Mouse (Mus musculus) lung, embryonic 14.5 days (tissue): ENCODE data around the gene Mpl. TPM values are rescaled to one million over a fixed set of nuclear protein-coding genes. Genes with fewer than 3 reads are reported as not detected.

Source experiments
- ATAC-seq: fragments of 200-750 bp; cut with Nextera tagmentation; 2 replicates; pipeline ENCODE4 v1.8.0; 2017; ENCODE audit warnings: mild to moderate bottlenecking, moderate TSS enrichment, moderate library complexity; ENCODE audit not compliant: insufficient read depth
- DNase-seq: peaks from one replicate; pipeline ENCODE4 v3.0.0-alpha.2; 2015
- H3K27ac ChIP-seq: fragments of 300-500 bp; sonication (generic); 2 replicates; pipeline ENCODE4 v1.5.1; 2014; ENCODE audit warnings: low read depth, mild to moderate bottlenecking, moderate library complexity
- H3K27me3 ChIP-seq: fragments of 300-500 bp; sonication (generic); 2 replicates; pipeline ENCODE4 v1.6.1; 2014; ENCODE audit warnings: low read length, control low read depth; ENCODE audit not compliant: insufficient read depth
- H3K36me3 ChIP-seq: fragments of 300-500 bp; sonication (generic); 2 replicates; pipeline ENCODE4 v1.6.1; 2014; ENCODE audit warnings: control low read depth; ENCODE audit not compliant: insufficient read depth
- H3K4me1 ChIP-seq: fragments of 300-500 bp; sonication (generic); 2 replicates; pipeline ENCODE4 v1.6.1; 2014; ENCODE audit warnings: antibody characterized with exemption, control low read depth; ENCODE audit not compliant: insufficient read depth
- H3K4me2 ChIP-seq: fragments of 300-500 bp; sonication (generic); 2 replicates; pipeline ENCODE4 v1.6.1; 2014; ENCODE audit warnings: mild to moderate bottlenecking
- H3K4me3 ChIP-seq: fragments of 300-500 bp; sonication (generic); 2 replicates; pipeline ENCODE4 v1.5.1; 2014; ENCODE audit warnings: low read depth, low read length
- H3K9ac ChIP-seq: fragments of 300-500 bp; sonication (generic); 2 replicates; pipeline ENCODE4 v1.6.1; 2014
- H3K9me3 ChIP-seq: fragments of 300-500 bp; sonication (generic); 2 replicates; pipeline ENCODE4 v1.6.1; 2016; ENCODE audit warnings: low read depth, low read length, control low read depth
- CTCF ChIP-seq: IDR thresholded peaks from 2 replicates; pipeline ENCODE4 v1.5.1; 2016; ENCODE audit warnings: antibody characterized with exemption, low read depth
- WGBS: fragments of 180-500 bp; shearing (Covaris S2); extraction: QIAGEN DNeasy Blood & Tissue Kit; methylation state at CpG from one replicate; pipeline ENCODE4 v1.1.7; 2014; 5-methylcytosine and 5-hydroxymethylcytosine counted together
- polyA plus RNA-seq: library from polyadenylated mRNA; unstranded; fragments of >200 nt; fragmentation: Nextera tagmentation; extraction: Ambion mirVana; gene quantifications from 2 replicates; pipeline ENCODE4 v1.2.1, GENCODE M21; 2014

The Mpl gene
- 1.3 and 1.8 TPM in 2 replicates for polyA plus RNA-seq

DNA sequence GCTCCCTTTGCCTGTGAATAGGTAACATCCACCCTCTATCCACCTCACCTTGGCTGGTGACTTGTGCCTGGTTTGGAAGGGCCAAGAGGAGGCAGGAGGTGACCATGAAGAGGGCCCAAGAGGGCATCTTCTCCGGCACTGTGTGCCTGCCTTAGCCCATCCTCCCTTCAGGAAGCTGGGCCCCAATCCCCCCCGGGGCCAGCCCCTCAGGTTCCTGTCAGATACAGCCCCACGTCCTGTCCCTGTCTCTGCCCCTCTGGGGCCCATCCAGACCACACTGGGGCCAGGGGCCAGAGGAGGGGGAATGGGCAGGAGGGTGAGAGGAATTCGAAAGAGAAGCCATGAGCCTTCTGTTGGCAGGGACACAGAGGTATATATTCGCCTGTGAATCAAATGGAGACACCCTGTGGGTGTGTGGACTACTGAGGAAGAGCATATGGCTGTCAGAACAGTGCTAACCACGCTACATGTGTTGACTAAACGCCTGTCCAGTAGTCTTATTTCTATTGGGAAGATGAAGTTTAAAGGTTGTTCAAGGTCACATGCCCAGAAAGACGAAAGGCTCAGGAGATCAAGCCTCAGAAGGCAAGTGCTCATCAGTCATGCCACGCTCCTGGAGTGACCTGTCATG lies at the start of gene Mpl:
Gene Mpl (minus strand): TSS at position 169 of the 631 bp plus-strand sequence.
- TF ChIP-seq CTCF: no peak
- H3K27me3 ChIP-seq: no peaks in the 10 kb centered on the region
- H3K9ac ChIP-seq: no peak within 1 kb of the TSS
- H3K9me3 ChIP-seq: no peaks in the 10 kb centered on the region
- ATAC-seq (no peak), DNase-seq (no peak)
- no peak within 1 kb of the TSS for H3K4me2 ChIP-seq
- no peak within 1 kb of the TSS for H3K27ac ChIP-seq
- 48% methylated on average over 9 of the region's 9 CpGs for WGBS
- H3K4me3 ChIP-seq: no peak within 1 kb of the TSS
- H3K4me1 ChIP-seq: no peaks in the 10 kb centered on the region
- H3K36me3 ChIP-seq: no peaks in the 10 kb centered on the region

DNA sequence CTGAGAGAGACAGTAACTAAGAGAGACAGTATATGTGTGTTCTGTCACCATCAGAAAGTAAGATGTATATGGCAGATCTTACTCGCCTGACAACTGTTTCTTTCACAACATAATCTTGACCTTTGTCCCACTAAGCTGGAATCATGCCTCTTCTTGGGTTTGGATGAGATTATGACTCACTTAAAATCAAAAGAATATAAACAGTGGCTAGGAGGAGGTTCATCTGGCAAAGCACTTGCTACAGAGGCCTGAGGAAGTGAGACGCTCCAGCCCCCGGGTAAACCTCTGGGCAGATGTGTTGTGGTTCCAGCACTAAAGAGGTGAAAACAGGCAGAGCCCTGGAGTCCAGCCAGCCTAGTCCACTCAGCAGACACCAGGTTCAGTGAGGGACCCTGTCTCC lies 48.2 kb upstream of the Mpl start:
- Histone ChIP-seq H3K4me2 (no peak overlapping the region), H3K4me1 (no peaks in the 10 kb centered on the region), H3K9ac (no peak overlapping the region), H3K4me3 (no peak overlapping the region), H3K9me3 (no peaks in the 10 kb centered on the region), H3K27ac (no peak overlapping the region), H3K36me3 (no peaks in the 10 kb centered on the region), H3K27me3 (no peaks in the 10 kb centered on the region)
- 22% methylated on average over 3 of the region's 3 CpGs for WGBS
- no peak for TF ChIP-seq CTCF
- DNase-seq (no peak), ATAC-seq (no peak)

DNA sequence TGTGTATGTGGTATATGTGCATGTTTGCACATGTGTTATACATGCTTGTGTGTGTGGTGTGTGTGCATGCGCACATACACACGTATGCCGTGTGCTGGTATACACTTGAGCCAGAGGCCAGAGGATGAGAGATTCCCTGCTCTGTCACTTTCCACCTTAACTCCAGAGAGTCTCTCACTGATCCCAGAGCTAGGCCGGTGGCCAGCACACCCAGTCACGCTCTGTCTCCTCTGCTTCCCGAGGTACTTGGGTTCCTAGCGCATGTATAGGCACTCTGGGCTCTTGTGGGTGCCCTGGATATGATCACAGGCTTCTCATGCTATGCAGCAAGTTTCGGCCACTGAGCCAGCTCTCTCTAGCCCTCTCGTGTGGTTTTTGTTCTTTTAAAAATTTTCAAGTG lies 43.5 kb upstream of the Mpl start:
- Histone ChIP-seq H3K4me3 (no peak overlapping the region), H3K9ac (no peak overlapping the region), H3K36me3 (no peaks in the 10 kb centered on the region), H3K27ac (no peak overlapping the region), H3K4me1 (no peaks in the 10 kb centered on the region), H3K27me3 (no peaks in the 10 kb centered on the region), H3K9me3 (no peaks in the 10 kb centered on the region), H3K4me2 (no peak overlapping the region)
- WGBS: 63% methylated on average over 9 of the region's 9 CpGs
- no peak for ATAC-seq
- no peak for TF ChIP-seq CTCF
- DNase-seq: no peak

DNA sequence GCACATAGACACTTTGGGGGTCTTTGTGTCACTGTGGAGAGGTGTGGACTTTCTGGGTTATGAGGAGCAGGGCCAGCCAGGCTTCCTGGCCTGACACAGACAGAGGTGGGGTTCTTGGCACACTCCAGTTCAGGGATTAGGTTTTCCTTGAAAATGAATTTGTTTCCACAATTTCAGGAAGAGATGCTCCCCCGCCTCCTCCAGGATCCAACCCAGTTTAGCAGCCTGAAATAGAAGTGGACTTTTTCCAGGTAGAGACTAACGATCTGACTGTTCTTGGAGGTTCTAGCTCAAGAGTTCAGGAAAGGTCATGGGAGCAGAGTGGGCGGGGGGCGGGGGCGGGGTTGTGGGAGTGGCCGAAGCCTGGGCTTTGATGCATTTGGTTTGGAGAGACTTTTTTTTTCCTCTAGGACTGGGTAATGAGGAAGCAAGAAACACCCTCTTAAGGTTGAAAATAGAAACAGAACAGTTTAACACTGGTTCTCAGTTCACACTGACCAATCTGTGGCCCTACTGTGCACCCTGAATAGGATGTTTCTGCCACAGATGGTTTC lies 42.9 kb upstream of the Mpl start:
- Histone ChIP-seq H3K4me2 (no peak overlapping the region), H3K27me3 (no peaks in the 10 kb centered on the region), H3K36me3 (no peaks in the 10 kb centered on the region), H3K4me1 (no peaks in the 10 kb centered on the region), H3K9ac (no peak overlapping the region), H3K4me3 (no peak overlapping the region), H3K27ac (no peak overlapping the region), H3K9me3 (no peaks in the 10 kb centered on the region)
- no peak for TF ChIP-seq CTCF
- WGBS: 40% methylated on average over 6 of the region's 6 CpGs
- ATAC-seq: no peak
- no peak for DNase-seq

DNA sequence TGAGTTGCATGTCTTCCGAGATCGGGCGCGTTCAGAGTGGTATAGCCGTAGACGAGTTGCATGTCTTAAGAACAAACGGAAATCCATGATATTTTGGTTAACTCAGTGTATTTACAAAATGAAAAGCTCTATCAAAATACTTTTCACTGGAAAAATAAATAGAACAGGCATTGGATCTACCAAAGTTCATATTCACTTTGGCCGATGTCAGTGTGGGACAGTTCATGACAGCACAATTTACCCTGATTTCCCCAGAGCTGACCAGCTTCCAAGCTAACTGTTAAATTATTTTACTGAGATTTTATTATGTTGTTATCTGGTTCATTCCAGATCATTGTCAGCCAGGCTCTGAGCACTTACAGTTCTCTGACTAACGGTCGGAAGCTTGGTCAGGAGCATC lies 33.1 kb upstream of the Mpl start:
- H3K4me1 ChIP-seq: no peaks in the 10 kb centered on the region

DNA sequence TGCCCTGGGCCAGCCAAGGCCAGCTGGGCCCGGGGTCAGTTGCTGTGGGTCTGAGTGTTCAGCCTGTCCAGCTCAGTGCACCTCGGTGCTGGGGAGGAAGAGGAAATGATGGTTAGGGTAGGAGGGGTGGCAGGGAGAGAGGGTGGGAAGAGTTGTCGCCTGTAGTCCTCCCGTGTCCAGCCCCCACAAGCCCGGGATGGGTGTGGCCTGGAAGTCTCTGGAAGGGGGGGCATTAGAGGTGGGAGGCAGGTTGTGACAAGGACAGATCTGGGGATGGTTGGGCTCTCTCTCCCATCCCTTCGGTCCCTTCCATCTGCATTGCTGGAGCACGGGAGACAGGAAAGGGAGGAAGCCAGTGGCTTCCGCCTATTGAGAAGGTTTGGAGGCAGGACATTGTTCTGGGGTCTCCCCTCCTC lies 32.4 kb upstream of the Mpl start, which contains the start of gene Tie1:
Gene Tie1 (minus strand): TSS at position 345 of the 416 bp plus-strand sequence.
- Histone ChIP-seq H3K4me2 (peak within 1 kb of the TSS; percentile 44), H3K27me3 (no peaks in the 10 kb centered on the region), H3K36me3 (no peaks in the 10 kb centered on the region), H3K4me3 (peak within 1 kb of the TSS; percentile 24), H3K27ac (peak within 1 kb of the TSS; percentile 24; the same call in 1 of the 2 replicates), H3K9me3 (no peaks in the 10 kb centered on the region), H3K4me1 (no peaks in the 10 kb centered on the region), H3K9ac (no peak within 1 kb of the TSS)
- DNase-seq (peak; percentile 59), ATAC-seq (peak; percentile 91)
- 63% methylated on average over 8 of the region's 8 CpGs for WGBS
- TF ChIP-seq CTCF: no peak

More for the DNA sequence above, 33.1 kb upstream of the Mpl start:
- DNase-seq (no peak), ATAC-seq (no peak)
- H3K4me2 ChIP-seq: no peak overlapping the region
- no peak overlapping the region for H3K9ac ChIP-seq
- no peak overlapping the region for H3K4me3 ChIP-seq
- WGBS: 75% methylated on average over 10 of the region's 10 CpGs
- no peaks in the 10 kb centered on the region for H3K36me3 ChIP-seq
- no peak overlapping the region for H3K27ac ChIP-seq
- H3K27me3 ChIP-seq: no peaks in the 10 kb centered on the region
- no peak for TF ChIP-seq CTCF
- no peaks in the 10 kb centered on the region for H3K9me3 ChIP-seq

DNA sequence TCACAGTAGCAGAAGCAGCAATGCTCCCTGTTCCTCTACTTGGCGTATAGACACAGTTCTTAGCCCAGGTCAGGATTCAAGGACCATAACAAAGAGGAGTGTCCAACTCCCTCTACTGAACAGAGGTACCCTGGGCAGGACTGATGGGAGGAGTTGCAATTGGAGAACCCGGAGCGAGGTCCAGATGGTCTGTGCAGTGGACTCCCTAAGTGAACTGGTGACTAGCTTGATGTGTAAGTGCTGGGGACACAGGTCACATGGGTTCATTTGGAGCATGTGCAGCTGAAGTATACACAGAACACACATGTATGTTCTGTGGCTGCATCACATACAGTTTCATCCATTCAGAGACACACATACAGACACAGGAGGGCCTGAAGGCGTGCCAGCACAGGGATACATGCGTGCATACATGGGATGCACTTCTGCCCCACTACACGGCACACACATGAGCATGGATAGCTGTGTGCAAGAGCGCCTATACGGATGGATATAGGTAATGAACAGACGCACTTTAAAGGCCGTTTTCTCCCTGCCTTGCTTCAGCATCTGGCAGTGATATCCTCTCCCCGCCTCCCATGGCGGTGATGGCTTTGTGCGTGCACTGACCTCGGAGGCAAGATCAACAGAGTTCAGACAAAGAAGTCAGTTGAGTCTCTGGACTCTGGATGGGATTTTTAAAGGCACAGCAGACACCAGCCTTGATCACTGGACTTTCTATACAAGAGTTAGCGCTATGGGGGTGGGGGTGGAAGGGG lies 19.6 kb upstream of the Mpl start:
- no peak overlapping the region for H3K9ac ChIP-seq
- ATAC-seq: no peak
- no peak overlapping the region for H3K4me2 ChIP-seq
- no peak for TF ChIP-seq CTCF
- H3K4me3 ChIP-seq: no peak overlapping the region
- no peaks in the 10 kb centered on the region for H3K27me3 ChIP-seq
- no peak for DNase-seq
- no peaks in the 10 kb centered on the region for H3K36me3 ChIP-seq
- no peaks in the 10 kb centered on the region for H3K4me1 ChIP-seq
- no peaks in the 10 kb centered on the region for H3K9me3 ChIP-seq
- 58% methylated on average over 15 of the region's 15 CpGs for WGBS
- no peak overlapping the region for H3K27ac ChIP-seq
